Mouse (Mus musculus) lung, adult 2 months (tissue): ENCODE measurements at regions not wholly inside any gene's neighbourhood (a gene's known extent, or its start where the extent isn't known, plus 50 kb on each side); places are given as distances from the start of the nearest gene placed in this dataset.
"Not testable (repeated sequence)": the region's sequence is repeated elsewhere in the genome, so short reads cannot be mapped to it uniquely, and the experiment has no call there.

Source experiments
- DNase-seq: peaks from one replicate; pipeline ENCODE4 v3.0.0; 2022
- H3K4me1 ChIP-seq: fragments of 200-500 bp; 2 replicates; pipeline ENCODE4 v1.6.1; 2011; ENCODE audit warnings: low read length; ENCODE audit not compliant: control insufficient read depth, insufficient read depth
- H3K4me3 ChIP-seq: fragments of 200-500 bp; replicated peaks from 2 replicates; pipeline ENCODE3; 2011; ENCODE audit warnings: low read depth, mild to moderate bottlenecking, control low read depth, low read length; ENCODE audit errors: extremely low read depth
- CTCF ChIP-seq: fragments of 200-500 bp; IDR thresholded peaks from 2 replicates; pipeline ENCODE4 v1.5.1; 2011; ENCODE audit warnings: mild to moderate bottlenecking, low read length, control low read depth; ENCODE audit not compliant: insufficient read depth
- POLR2A ChIP-seq: fragments of 200-500 bp; IDR thresholded peaks from 2 replicates; pipeline ENCODE4 v1.6.1; 2011; ENCODE audit warnings: low read depth, mild to moderate bottlenecking, control low read depth, low read length, borderline replicate concordance; ENCODE audit errors: extremely low read depth
- WGBS: fragments of 180-500 bp; shearing (Covaris S2); methylation state at CpG from one replicate; pipeline ENCODE4 v1.1.7; 2018; 5-methylcytosine and 5-hydroxymethylcytosine counted together

DNA sequence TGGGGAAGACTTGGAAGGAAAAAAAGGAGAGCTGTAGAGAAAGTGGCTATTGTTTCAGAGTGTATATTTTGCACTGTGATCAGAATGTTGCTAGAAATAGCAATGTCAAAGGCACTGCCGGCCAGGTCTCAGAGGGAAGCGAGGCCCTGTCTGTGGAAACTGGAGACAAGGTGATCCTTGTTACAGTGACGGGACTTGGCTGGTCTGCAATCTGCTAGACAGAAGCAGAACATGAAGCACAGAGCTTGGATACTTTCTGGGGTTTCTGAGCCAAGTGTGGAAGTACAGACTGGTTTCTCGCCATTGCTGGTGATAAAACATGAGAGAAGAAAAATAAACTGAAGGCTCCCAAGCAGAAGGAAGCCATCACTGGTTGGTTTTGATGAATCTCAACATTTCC, 198.3 kb upstream of the Slc7a14 start:
- TF ChIP-seq CTCF (no peak), POLR2A (no peak)
- WGBS = 63% methylated on average over 4 of the region's 4 CpGs
- H3K4me1 ChIP-seq = no peaks in the 10 kb centered on the region
- DNase-seq = no peak
- no peak overlapping the region for H3K4me3 ChIP-seq

- Histone ChIP-seq H3K4me3 (no peak overlapping the region), H3K4me1 (no peaks in the 10 kb centered on the region)
- 60% methylated on average over 10 of the region's 10 CpGs for WGBS
- TF ChIP-seq CTCF (no peak), POLR2A (no peak)
- no peak for DNase-seq
These were observed 189.2 kb upstream of the Slc7a14 start for GRCm38 (mm10) chr3:31499201-31499968.

GRCm38 (mm10) chr3:31495287-31495686, 185.1 kb upstream of the Slc7a14 start:
- DNase-seq = no peak
- no peak for TF ChIP-seq CTCF
- TF ChIP-seq POLR2A = no peak
- no peak overlapping the region for H3K4me3 ChIP-seq
- WGBS = 91% methylated on average over 1 of the region's 1 CpGs
- H3K4me1 ChIP-seq = no peaks in the 10 kb centered on the region

DNA sequence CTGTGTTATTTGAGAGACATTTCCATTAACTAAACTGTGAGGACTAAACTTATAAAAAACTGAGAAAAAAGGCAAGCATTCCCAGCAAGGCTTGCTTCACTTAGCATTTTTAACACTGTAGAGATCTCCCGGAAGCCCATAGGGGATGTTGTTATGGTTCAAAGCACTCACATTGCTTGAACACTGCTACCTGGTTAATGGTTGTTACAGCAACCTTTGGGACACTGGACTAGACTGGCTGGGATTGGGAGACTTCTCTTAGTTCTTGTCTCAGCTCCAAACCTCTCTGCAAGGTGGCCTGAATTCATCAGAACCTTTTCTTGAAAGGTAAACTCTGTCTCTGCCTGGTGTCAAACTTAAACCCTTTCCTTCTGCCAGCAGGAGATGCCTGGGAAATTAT, 184.5 kb upstream of the Slc7a14 start:
- DNase-seq = no peak
- Histone ChIP-seq H3K4me1 (no peaks in the 10 kb centered on the region), H3K4me3 (no peak overlapping the region)
- TF ChIP-seq POLR2A (no peak), CTCF (no peak)
- WGBS = 87% methylated on average over 1 of the region's 1 CpGs

DNA sequence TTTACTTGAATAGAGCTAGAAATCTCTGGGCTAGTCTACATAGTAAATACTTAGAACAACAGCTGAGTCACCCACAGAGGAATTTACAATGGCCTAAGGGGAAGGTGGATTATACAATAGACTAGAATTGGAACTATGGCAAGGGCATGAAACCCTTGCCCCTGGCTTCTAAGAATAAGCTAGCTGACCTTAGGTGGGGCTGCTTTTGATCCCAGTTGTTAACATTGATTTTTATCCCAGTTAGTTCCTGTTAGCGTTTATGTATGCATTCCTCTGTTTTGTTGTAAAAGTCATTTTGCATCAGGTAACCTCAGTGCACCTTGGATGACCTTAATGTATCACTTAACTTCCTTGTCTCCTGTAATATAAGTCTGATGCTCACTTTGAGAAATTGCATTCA, 181.6 kb upstream of the Slc7a14 start:
- H3K4me1 ChIP-seq, DNase-seq, H3K4me3 ChIP-seq: not testable (repeated sequence)
- WGBS = 77% methylated on average over 1 of the region's 1 CpGs

- Histone ChIP-seq H3K4me3 (no peak overlapping the region), H3K4me1 (no peaks in the 10 kb centered on the region)
- WGBS = 78% methylated on average over 6 of the region's 6 CpGs
- no peak for DNase-seq
- TF ChIP-seq CTCF = no peak
- no peak for TF ChIP-seq POLR2A
These were observed 177.4 kb upstream of the Slc7a14 start for GRCm38 (mm10) chr3:31487596-31487995.

- TF ChIP-seq POLR2A = no peak
- 37% methylated on average over 3 of the region's 3 CpGs for WGBS
- no peak overlapping the region for H3K4me3 ChIP-seq
- no peaks in the 10 kb centered on the region for H3K4me1 ChIP-seq
- DNase-seq = no peak
These were observed 171.8 kb upstream of the Slc7a14 start for GRCm38 (mm10) chr3:31481964-31482363.

DNA sequence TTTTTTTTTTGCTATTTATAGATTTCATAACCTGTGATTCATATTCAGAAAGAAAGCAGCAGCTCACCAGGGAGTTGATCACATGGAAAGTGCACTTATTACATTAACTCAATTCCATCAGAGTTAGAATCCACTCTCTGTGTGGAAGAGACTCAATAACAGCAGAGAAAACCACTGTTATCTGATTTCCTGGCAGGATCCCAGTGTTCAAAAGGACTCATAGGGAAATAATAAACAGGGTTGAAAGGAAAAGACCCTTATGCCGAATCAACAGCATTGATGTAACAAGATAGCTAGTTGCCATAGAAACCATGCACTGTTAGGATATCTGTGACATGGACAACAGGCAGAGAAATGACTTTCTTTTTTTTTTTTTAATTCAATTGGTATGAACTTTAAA, 157.7 kb upstream of the Slc7a14 start:
- Histone ChIP-seq H3K4me3 (no peak overlapping the region), H3K4me1 (no peaks in the 10 kb centered on the region)
- DNase-seq = no peak
- TF ChIP-seq POLR2A (no peak), CTCF (no peak)
- WGBS = 18% methylated on average over 1 of the region's 1 CpGs

- no peak for DNase-seq
- Histone ChIP-seq H3K4me1 (no peaks in the 10 kb centered on the region), H3K4me3 (no peak overlapping the region)
- 67% methylated on average over 4 of the region's 4 CpGs for WGBS
- no peak for TF ChIP-seq POLR2A
- no peak for TF ChIP-seq CTCF
These were observed 154.1 kb upstream of the Slc7a14 start for GRCm38 (mm10) chr3:31464260-31464659.

DNA sequence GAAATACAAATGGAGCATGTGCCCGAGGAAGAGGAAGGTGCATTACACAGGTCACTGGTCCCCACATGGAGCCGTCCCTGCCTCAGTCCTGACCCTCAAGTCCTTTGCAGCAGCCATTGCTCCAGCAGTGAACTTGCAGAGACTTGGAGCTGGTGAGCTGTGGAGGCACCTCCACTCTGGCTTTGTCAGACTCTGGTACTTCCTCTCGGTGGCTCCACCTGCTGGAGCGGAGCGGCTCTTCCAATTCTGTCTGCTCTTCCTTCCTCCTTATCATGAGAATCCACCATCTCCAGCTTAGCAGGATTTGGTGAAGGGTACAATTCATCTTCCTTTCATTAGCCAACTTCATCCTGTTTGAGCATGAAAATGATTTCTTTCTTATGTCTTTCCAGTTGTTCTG, 149.3 kb upstream of the Slc7a14 start:
- Histone ChIP-seq H3K4me1 (no peaks in the 10 kb centered on the region), H3K4me3 (no peak overlapping the region)
- 47% methylated on average over 5 of the region's 5 CpGs for WGBS
- TF ChIP-seq POLR2A = no peak
- peak; percentile 30; the same call in 1 of the 2 replicates for TF ChIP-seq CTCF
- peak; percentile 5 for DNase-seq

DNA sequence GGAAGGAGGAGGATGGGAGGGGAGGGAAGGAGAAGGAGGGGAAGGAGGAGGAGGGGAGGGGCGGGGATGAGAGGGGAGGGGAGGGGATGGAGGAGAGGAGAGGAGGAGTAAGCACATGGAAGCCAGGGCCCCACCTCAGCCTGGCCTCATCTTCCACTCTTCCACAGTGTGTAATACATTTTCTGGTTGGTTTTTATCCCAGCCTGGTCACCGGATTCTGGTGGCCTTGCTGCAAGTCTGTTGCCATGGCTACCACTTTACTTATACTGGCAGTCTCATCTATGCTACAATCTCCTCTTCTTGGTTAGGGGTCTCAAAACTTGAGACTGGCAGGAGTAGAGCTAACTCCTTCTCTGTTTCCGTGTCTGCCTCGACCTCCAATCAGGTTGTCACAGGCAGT, 147.8 kb upstream of the Slc7a14 start:
- H3K4me3 ChIP-seq = no peak overlapping the region
- no peaks in the 10 kb centered on the region for H3K4me1 ChIP-seq
- no peak for TF ChIP-seq POLR2A
- TF ChIP-seq CTCF = no peak
- DNase-seq = no peak
- WGBS = 59% methylated on average over 3 of the region's 4 CpGs
